Comparison of ENCODE assay signal across 9 mouse cellular contexts in genomic region chr4:49891835-49892301, GRCm38 (mm10). TPM values are rescaled to one million over a fixed set of nuclear protein-coding genes. Genes with fewer than 3 reads are reported as not detected.
DNase-seq lines count a peak whose midpoint lies in the region; ATAC-seq lines count a peak whose summit lies in the region.
"Had no signal": no experiment of that assay in that cellular context is flagged by ENCODE, and none has a peak within 500 bp of the region (broad histone marks: within the 10 kb centered on the region; RNA-seq: fewer than 3 reads in every experiment).

No protein-coding gene starts in this region.

- no peaks in the 10 kb centered on the region for H3K9me3 ChIP-seq in liver, embryonic 11.5 days (ENCODE audit: control insufficient read depth, low read length)

- H3K4me3 ChIP-seq in liver, embryonic 11.5 days (ENCODE audit: low read depth, low read length): no peak overlapping the region

- no peak overlapping the region for H3K4me2 ChIP-seq in liver, embryonic 11.5 days

- no peaks in the 10 kb centered on the region for H3K36me3 ChIP-seq in liver, embryonic 11.5 days (ENCODE audit: control insufficient read depth, insufficient read depth, low read length)

- DNase-seq in gastrocnemius, postnatal 14 days: peak; percentile 20
- no peak for DNase-seq in gastrocnemius, postnatal 36 days
- peak; percentile 3 for DNase-seq in embryo, embryonic 10.5 days (ENCODE audit: low spot score)
- peak; percentile 5 to 23 for DNase-seq in heart, postnatal 14 days
- peak; percentile 23 to 51 for DNase-seq in kidney, postnatal 36 days
- DNase-seq in frontal cortex, postnatal 10 days (ENCODE audit: low spot score in 2 of 2): no peak
- no peak for DNase-seq in liver, embryonic 11.5 days (ENCODE audit: low spot score)
- no peak for DNase-seq in testis, postnatal 14 days (ENCODE audit: low spot score)

- WGBS in liver, embryonic 11.5 days: 30% methylated on average over 4 of the region's 4 CpGs

- no peaks in the 10 kb centered on the region for H3K4me1 ChIP-seq in liver, embryonic 11.5 days (replicated peaks; ENCODE audit: control insufficient read depth, insufficient read depth, low read length)

- no peak overlapping the region for H3K27ac ChIP-seq in liver, embryonic 11.5 days (ENCODE audit: low read depth, low read length)

- intact Hi-C loops in gastrocnemius, postnatal 14 days (cut with DNase I; ENCODE audit: low total_unique reads): no loop called here
- intact Hi-C loops in gastrocnemius, postnatal 36 days (cut with DNase I): no loop called here
- intact Hi-C loops in heart, postnatal 14 days (cut with DNase I): no loop called here

- H3K9ac ChIP-seq in liver, embryonic 11.5 days (ENCODE audit: low read depth, low read length): no peak overlapping the region

- H3K27me3 ChIP-seq in liver, embryonic 11.5 days (replicated peaks; ENCODE audit: control insufficient read depth, insufficient read depth, low read length): no peaks in the 10 kb centered on the region

- ATAC-seq in liver, embryonic 11.5 days (replicated peaks; ENCODE audit: low FRiP score): no peak

RNA-seq across cellular contexts. Expression of gene Grin3a, which starts 46.3 kb away (rescaled TPM):
- total RNA-seq in gastrocnemius, postnatal 14 days (2021): under 1 TPM; 0.62 to 0.64 TPM
- under 1 TPM; 0.10 to 0.13 TPM for total RNA-seq in gastrocnemius, postnatal 36 days (2021)
- under 1 TPM; 0.15 to 0.33 TPM for total RNA-seq in heart, postnatal 14 days (2021)
- 0.22 and 0.29 TPM in 2 replicates for polyA plus RNA-seq in liver, embryonic 11.5 days (2014; fragmentation: Nextera tagmentation; extraction: Ambion mirVana)
- total RNA-seq: megakaryocyte, adult 5-6 weeks had no signal

Comparison
In these comparisons a context has a peak if more than half of its experiments do, and no peak if none do; other contexts are left out.
1. DNase-seq: peak in gastrocnemius, postnatal 14 days (single experiment), embryo, embryonic 10.5 days (single experiment), heart, postnatal 14 days (2 of 2) and kidney, postnatal 36 days (2 of 2); none in gastrocnemius, postnatal 36 days (0 of 2), frontal cortex, postnatal 10 days (0 of 2), liver, embryonic 11.5 days (single experiment) and testis, postnatal 14 days (single experiment).